19 mouse cellular contexts compared by ENCODE assay signal in the genomic region with DNA sequence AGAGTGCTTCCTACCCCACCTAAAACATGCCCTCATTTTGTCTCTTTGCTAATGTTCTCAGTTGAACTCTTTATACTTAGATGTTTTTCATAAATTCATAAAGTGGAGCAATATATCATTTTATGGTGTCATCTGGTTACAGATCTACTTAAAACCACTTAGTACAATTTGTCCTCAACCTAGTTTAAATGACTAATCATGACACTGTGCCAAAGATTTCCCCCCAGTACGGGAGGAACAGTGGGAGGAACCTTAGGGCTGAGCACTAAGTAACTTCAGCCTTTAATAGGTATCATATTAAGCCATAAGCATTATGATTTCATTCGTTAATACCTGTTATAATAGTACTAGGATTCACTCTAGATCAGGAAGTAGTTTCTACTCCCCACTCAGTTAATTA. TPM values are rescaled to one million over a fixed set of nuclear protein-coding genes. Genes with fewer than 3 reads are reported as not detected.
"Had no signal": no experiment of that assay in that cellular context is flagged by ENCODE, and none has a peak within 500 bp of the region (broad histone marks: within the 10 kb centered on the region; RNA-seq: fewer than 3 reads in every experiment).

No protein-coding gene starts in this region.

- H3K4me2 ChIP-seq: lung, embryonic 14.5 days; midbrain, embryonic 13.5 days; midbrain, embryonic 15.5 days; neural tube, embryonic 12.5 days; stomach, embryonic 15.5 days had no signal

- H3K4me1 ChIP-seq: midbrain, embryonic 13.5 days; midbrain, embryonic 15.5 days; neural tube, embryonic 12.5 days; stomach, embryonic 15.5 days had no signal

- H3K27ac ChIP-seq: midbrain, embryonic 10.5 days; midbrain, embryonic 13.5 days; midbrain, embryonic 15.5 days; neural tube, embryonic 12.5 days; stomach, embryonic 15.5 days; stomach, postnatal 0 days had no signal

- H3K27me3 ChIP-seq: midbrain, embryonic 13.5 days; midbrain, embryonic 15.5 days; neural tube, embryonic 12.5 days; stomach, embryonic 15.5 days had no signal

- H3K36me3 ChIP-seq: midbrain, embryonic 10.5 days; midbrain, embryonic 13.5 days; midbrain, embryonic 15.5 days; neural tube, embryonic 12.5 days; stomach, embryonic 15.5 days had no signal

- H3K4me3 ChIP-seq: midbrain, embryonic 10.5 days; midbrain, embryonic 13.5 days; midbrain, embryonic 15.5 days; myocyte; neural tube, embryonic 12.5 days; stomach, embryonic 15.5 days had no signal

- H3K9ac ChIP-seq: lung, embryonic 14.5 days; midbrain, embryonic 13.5 days; midbrain, embryonic 15.5 days; neural tube, embryonic 12.5 days; stomach, embryonic 15.5 days had no signal

- H3K9me3 ChIP-seq: midbrain, embryonic 10.5 days; midbrain, embryonic 13.5 days; midbrain, embryonic 15.5 days; neural tube, embryonic 12.5 days; stomach, embryonic 15.5 days had no signal

- DNase-seq: lung, adult 18-20 months; lung, embryonic 14.5 days; lung, postnatal 10 days; lung, postnatal 4 days; right cerebral cortex, postnatal 14 days; thymus, adult 2 months; thymus, postnatal 25 days; thymus, postnatal 4 days had no signal

- ATAC-seq: midbrain, embryonic 13.5 days; midbrain, embryonic 15.5 days had no signal

RNA-seq across cellular contexts. Expression of a gene that starts 17.6 kb away (rescaled TPM):
- total RNA-seq: megakaryocyte, adult 5-6 weeks; megakaryocyte-erythroid progenitor cell, adult 5-6 weeks; neutrophil, adult 5-6 weeks had no signal
- polyA plus RNA-seq: midbrain, embryonic 13.5 days; myocyte; neural tube, embryonic 12.5 days; neural tube, embryonic 14.5 days had no signal
